Mouse (Mus musculus): Measurements from ENCODE around the gene Cep55. TPM values are rescaled to one million over a fixed set of nuclear protein-coding genes. Genes with fewer than 3 reads are reported as not detected.

Cep55 gene
- polyA plus RNA-seq, 1 experiment from 2014 or later: 33.5 TPM

DNA sequence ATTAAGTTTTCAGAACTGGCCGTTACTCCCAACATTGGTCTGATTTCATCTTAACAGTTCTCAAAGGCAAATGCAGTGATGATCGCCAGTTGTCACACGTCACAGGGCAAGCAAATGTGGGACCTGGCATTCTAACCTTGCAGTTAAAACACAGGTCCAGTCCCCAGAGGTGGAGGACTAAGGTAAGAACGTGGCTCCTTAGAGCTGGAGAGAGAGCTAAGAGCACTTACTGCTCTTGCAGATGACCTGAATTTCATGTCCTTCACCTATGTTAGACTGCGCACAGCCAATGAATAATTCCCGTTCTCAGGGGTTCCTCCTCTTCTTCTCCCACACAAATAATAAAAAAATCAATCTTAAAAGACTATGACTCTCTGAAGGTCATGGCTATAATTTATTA lies 27.4 kb upstream of the Cep55 start:
- Histone ChIP-seq H3K4me2 (ENCODE audit: low read depth, low read length) (no peak overlapping the region), H3K4me3 (ENCODE audit: low read length) (no peak overlapping the region), H3K27ac (ENCODE audit: low read length) (peak overlapping the region; percentile 55), H3K9ac (ENCODE audit: low read length) (no peak overlapping the region), H3K9me3 (replicated peaks; ENCODE audit: control insufficient read depth, low read length) (no peaks in the 10 kb centered on the region), H3K4me1 (ENCODE audit: control insufficient read depth, insufficient read depth, low read length) (peaks cover 35% of the 10 kb centered on the region), H3K27me3 (ENCODE audit: control insufficient read depth, insufficient read depth, low read length) (no peaks in the 10 kb centered on the region), H3K36me3 (ENCODE audit: control insufficient read depth, insufficient read depth) (no peaks in the 10 kb centered on the region)
- no peak for ATAC-seq (replicated peaks; ENCODE audit: extremely low read depth, insufficient read depth, low FRiP score)
- 84% methylated on average over 6 of the region's 6 CpGs for WGBS

DNA sequence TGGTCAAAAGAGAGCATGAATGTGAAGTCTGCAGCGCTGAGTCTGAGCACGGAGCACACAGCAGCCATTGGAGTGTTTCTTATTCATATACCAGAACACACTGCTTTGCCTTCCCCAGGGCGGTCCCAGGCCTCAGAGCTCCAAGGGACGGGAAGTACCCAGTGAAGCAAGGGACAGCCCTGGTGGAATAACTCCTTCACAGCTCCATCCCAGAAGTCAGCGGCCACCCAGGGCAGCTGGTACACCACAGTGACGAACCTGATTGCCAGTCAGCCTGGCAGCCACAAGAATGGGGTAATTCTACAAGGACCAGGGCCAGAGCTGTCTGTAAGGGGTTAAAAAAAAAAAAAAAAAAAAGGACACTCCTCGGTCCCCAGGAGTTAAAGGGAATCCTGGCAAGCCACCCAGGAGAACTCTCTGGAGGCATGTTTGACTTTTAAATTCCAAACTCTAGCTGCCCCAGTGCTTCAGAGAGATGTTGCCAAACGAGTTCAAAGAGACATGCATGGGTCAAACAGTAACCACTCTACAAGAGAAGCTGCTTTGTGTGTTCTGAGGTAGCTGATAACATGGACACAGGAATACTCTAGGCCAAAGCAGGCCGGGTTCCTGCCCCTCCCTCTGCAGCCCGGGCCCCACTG lies 26.8 kb upstream of the Cep55 start:
- 41% methylated on average over 10 of the region's 10 CpGs for WGBS
- Histone ChIP-seq H3K27me3 (ENCODE audit: control insufficient read depth, insufficient read depth, low read length) (no peaks in the 10 kb centered on the region), H3K4me3 (ENCODE audit: low read length) (no peak overlapping the region), H3K4me1 (ENCODE audit: control insufficient read depth, insufficient read depth, low read length) (peaks cover 35% of the 10 kb centered on the region), H3K9me3 (replicated peaks; ENCODE audit: control insufficient read depth, low read length) (no peaks in the 10 kb centered on the region), H3K9ac (ENCODE audit: low read length) (no peak overlapping the region), H3K4me2 (ENCODE audit: low read depth, low read length) (no peak overlapping the region), H3K27ac (ENCODE audit: low read length) (peak overlapping the region; percentile 55), H3K36me3 (ENCODE audit: control insufficient read depth, insufficient read depth) (no peaks in the 10 kb centered on the region)
- no peak for ATAC-seq (replicated peaks; ENCODE audit: extremely low read depth, insufficient read depth, low FRiP score)

DNA sequence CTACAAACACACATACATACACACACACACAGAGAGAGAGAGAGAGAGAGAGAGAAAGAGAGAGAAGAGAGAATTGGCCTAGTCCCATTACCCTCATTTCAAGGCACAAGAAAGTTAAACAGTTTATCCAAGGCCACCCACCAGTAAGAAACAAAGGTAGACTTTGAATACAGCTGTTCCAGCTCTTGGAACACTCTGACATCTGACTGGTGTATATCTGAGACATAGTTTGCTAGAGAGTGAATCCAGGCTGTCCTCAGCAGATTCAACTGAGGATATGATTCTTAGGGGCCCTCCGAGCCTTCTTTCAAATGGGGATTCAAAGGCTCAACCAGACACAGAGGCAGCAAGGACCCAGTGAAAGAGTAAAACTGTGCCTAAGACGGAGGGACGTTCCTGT lies 25.5 kb upstream of the Cep55 start:
- peak overlapping the region; percentile 30 for H3K27ac ChIP-seq (ENCODE audit: low read length)

DNA sequence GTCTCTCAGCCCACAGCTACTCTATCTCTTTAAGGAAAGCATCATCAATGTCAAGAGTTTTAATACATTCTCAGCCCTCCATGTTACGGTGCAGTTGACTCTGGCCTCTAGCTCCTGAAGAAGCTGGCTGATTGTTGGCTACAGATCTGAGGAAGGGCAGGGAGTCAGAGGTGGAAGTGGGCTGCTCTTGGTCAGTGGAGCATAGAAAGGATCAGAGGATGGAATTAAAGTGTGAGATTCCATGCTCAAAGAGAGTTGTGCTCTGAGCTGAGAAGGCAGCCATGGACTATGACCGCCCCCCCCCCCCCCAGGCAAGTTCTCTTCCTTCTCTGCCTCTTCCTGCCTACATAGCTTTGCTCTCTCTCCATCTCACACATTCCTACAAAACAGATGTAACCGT lies 24.9 kb upstream of the Cep55 start:
- Histone ChIP-seq H3K4me1 (ENCODE audit: control insufficient read depth, insufficient read depth, low read length) (peaks cover 33% of the 10 kb centered on the region), H3K9me3 (replicated peaks; ENCODE audit: control insufficient read depth, low read length) (no peaks in the 10 kb centered on the region), H3K9ac (ENCODE audit: low read length) (no peak overlapping the region), H3K27ac (ENCODE audit: low read length) (peak overlapping the region; percentile 30; the same call in 1 of the 2 replicates), H3K36me3 (ENCODE audit: control insufficient read depth, insufficient read depth) (no peaks in the 10 kb centered on the region), H3K4me3 (ENCODE audit: low read length) (no peak overlapping the region), H3K27me3 (ENCODE audit: control insufficient read depth, insufficient read depth, low read length) (no peaks in the 10 kb centered on the region), H3K4me2 (ENCODE audit: low read depth, low read length) (no peak overlapping the region; the same call in 1 of the 2 replicates)
- WGBS: 51% methylated on average over 3 of the region's 3 CpGs
- no peak for ATAC-seq (replicated peaks; ENCODE audit: extremely low read depth, insufficient read depth, low FRiP score)

More for the DNA sequence above, 25.5 kb upstream of the Cep55 start:
- no peak for ATAC-seq (replicated peaks; ENCODE audit: extremely low read depth, insufficient read depth, low FRiP score)
- no peaks in the 10 kb centered on the region for H3K36me3 ChIP-seq (ENCODE audit: control insufficient read depth, insufficient read depth)
- H3K9ac ChIP-seq (ENCODE audit: low read length): no peak overlapping the region
- no peaks in the 10 kb centered on the region for H3K9me3 ChIP-seq (replicated peaks; ENCODE audit: control insufficient read depth, low read length)
- H3K4me3 ChIP-seq (ENCODE audit: low read length): no peak overlapping the region
- no peak overlapping the region for H3K4me2 ChIP-seq (ENCODE audit: low read depth, low read length)
- H3K27me3 ChIP-seq (ENCODE audit: control insufficient read depth, insufficient read depth, low read length): no peaks in the 10 kb centered on the region
- WGBS: 81% methylated on average over 3 of the region's 3 CpGs
- H3K4me1 ChIP-seq (ENCODE audit: control insufficient read depth, insufficient read depth, low read length): peaks cover 35% of the 10 kb centered on the region

DNA sequence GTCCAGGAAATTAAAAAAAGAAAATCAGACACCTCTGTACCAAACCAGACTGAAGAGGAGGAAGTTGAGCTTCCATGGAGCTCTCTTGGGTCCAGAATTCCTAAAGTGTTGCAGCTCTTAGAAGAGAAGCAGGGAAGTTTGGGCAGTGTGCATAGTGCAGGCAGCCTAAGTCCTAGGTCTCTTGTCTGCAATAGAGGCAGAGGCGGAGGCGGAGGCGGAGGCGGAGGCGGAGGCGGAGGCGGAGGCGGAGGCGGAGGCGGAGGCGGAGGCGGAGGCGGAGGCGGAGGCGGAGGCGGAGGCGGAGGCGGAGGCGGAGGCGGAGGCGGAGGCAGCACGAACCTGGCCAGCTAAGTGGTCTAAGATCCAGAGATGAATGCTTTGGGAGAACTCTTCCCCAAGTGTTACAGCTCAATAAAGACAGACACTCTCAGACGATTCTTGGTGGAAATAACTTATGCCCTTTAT lies 24.1 kb upstream of the Cep55 start:
- H3K9me3 ChIP-seq (replicated peaks; ENCODE audit: control insufficient read depth, low read length): no peaks in the 10 kb centered on the region
- ATAC-seq (replicated peaks; ENCODE audit: extremely low read depth, insufficient read depth, low FRiP score): 0 out of 2 replicates have a peak, but pooled peaks have one; percentile 37
- H3K27ac ChIP-seq (ENCODE audit: low read length): no peak overlapping the region
- H3K36me3 ChIP-seq (ENCODE audit: control insufficient read depth, insufficient read depth): no peaks in the 10 kb centered on the region
- no peaks in the 10 kb centered on the region for H3K27me3 ChIP-seq (ENCODE audit: control insufficient read depth, insufficient read depth, low read length)
- whole genome bisulfite sequencing: under 1% methylated on average over 11 of the region's 23 CpGs
- H3K4me2 ChIP-seq (ENCODE audit: low read depth, low read length): peak overlapping the region; percentile 37
- H3K4me3 ChIP-seq (ENCODE audit: low read length): no peak overlapping the region; the same call in 1 of the 2 replicates
- 0 out of 2 replicates have a peak overlapping the region, but pooled peaks have one; percentile 30 for H3K9ac ChIP-seq (ENCODE audit: low read length)
- H3K4me1 ChIP-seq (ENCODE audit: control insufficient read depth, insufficient read depth, low read length): peaks cover 24% of the 10 kb centered on the region

DNA sequence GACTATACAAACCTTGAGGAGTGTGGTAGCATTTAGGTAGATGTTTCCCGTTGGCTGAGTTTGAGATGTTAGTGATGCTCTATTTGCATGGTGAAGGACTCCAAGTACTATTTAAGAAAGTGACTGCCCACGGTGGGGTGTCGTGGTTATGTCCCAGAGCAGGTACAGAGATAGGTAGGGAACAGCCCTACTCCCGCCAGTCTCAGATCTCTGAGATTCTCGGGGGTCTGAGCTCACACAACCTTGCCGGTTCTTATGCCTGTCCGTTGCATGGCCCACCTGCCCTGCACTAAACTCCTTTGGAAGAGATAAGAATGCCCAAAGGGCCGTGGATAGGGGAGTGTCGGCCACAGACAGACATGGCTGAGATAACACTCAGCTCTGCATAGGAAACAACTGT lies 23.7 kb upstream of the Cep55 start:
- H3K9ac ChIP-seq (ENCODE audit: low read length): no peak overlapping the region
- 51% methylated on average over 9 of the region's 9 CpGs for WGBS
- 0 out of 2 replicates have a peak, but pooled peaks have one; percentile 10 for ATAC-seq (replicated peaks; ENCODE audit: extremely low read depth, insufficient read depth, low FRiP score)

DNA sequence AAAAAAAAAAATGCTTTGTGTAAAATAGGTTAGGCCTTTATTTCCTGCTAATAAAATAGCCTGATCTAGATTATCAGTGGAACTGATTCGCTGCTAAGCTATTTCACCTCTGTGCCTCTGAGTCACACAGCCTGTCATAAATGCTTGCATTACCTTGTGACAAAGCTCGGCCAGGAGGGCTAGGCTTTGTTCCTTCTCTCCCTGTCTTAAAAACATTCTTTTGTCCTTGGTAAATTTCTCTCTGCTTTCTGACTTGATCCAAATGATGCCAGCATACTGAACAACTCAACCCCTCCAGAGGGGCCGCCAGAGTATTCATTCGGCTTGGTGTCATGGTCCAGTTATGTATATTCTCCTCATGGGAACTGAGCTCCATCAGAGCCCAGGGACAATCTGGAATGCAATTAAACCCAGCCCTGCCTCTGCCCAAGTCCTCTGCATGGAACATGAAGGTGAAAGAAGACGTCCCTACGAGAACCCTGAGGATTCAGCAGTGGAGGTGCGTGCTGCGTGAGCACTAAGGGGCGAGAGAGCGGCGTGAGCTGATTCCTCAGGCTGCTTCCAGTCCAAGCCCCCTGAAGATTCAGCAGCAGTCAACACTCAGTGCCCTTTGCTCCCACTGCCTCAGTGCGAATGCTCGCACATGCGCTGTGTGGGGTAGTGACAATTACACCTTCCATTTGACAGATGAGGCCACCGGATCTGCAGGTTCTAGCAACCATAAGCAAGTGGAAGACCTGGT lies 21.6 kb upstream of the Cep55 start:
- Histone ChIP-seq H3K4me2 (ENCODE audit: low read depth, low read length) (no peak overlapping the region), H3K36me3 (ENCODE audit: control insufficient read depth, insufficient read depth) (no peaks in the 10 kb centered on the region), H3K4me1 (ENCODE audit: control insufficient read depth, insufficient read depth, low read length) (peaks cover 13% of the 10 kb centered on the region), H3K4me3 (ENCODE audit: low read length) (no peak overlapping the region), H3K27ac (ENCODE audit: low read length) (no peak overlapping the region), H3K9me3 (replicated peaks; ENCODE audit: control insufficient read depth, low read length) (no peaks in the 10 kb centered on the region), H3K27me3 (ENCODE audit: control insufficient read depth, insufficient read depth, low read length) (no peaks in the 10 kb centered on the region), H3K9ac (ENCODE audit: low read length) (no peak overlapping the region)
- ATAC-seq (replicated peaks; ENCODE audit: extremely low read depth, insufficient read depth, low FRiP score): no peak
- 73% methylated on average over 15 of the region's 15 CpGs for WGBS

More for the DNA sequence above, 23.7 kb upstream of the Cep55 start:
- H3K9me3 ChIP-seq (replicated peaks; ENCODE audit: control insufficient read depth, low read length): no peaks in the 10 kb centered on the region
- no peaks in the 10 kb centered on the region for H3K27me3 ChIP-seq (ENCODE audit: control insufficient read depth, insufficient read depth, low read length)
- H3K36me3 ChIP-seq (ENCODE audit: control insufficient read depth, insufficient read depth): no peaks in the 10 kb centered on the region
- H3K27ac ChIP-seq (ENCODE audit: low read length): no peak overlapping the region
- H3K4me3 ChIP-seq (ENCODE audit: low read length): no peak overlapping the region
- peaks cover 20% of the 10 kb centered on the region for H3K4me1 ChIP-seq (ENCODE audit: control insufficient read depth, insufficient read depth, low read length)
- peak overlapping the region; percentile 37 for H3K4me2 ChIP-seq (ENCODE audit: low read depth, low read length)

DNA sequence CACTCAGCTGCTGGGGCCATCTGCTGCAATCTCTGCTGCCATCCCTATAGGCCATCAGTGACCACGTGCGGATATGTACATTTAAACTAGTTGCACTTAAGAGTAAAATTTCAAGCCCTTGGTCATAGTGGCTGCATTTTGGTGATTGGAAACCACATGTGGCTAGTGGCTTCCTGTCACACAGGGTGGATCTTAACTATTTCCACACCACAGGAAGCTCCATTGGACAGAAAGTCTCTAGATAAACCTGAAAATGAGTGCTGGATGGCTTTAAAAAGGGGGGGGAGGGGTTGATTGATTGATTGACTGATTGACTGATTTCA lies 21.1 kb upstream of the Cep55 start:
- Histone ChIP-seq H3K4me1 (ENCODE audit: control insufficient read depth, insufficient read depth, low read length) (peaks cover 9% of the 10 kb centered on the region), H3K27ac (ENCODE audit: low read length) (no peak overlapping the region), H3K36me3 (ENCODE audit: control insufficient read depth, insufficient read depth) (no peaks in the 10 kb centered on the region), H3K4me3 (ENCODE audit: low read length) (no peak overlapping the region), H3K27me3 (ENCODE audit: control insufficient read depth, insufficient read depth, low read length) (no peaks in the 10 kb centered on the region), H3K9me3 (replicated peaks; ENCODE audit: control insufficient read depth, low read length) (no peaks in the 10 kb centered on the region), H3K4me2 (ENCODE audit: low read depth, low read length) (no peak overlapping the region), H3K9ac (ENCODE audit: low read length) (no peak overlapping the region)
- 81% methylated on average over 2 of the region's 2 CpGs for WGBS
- no peak for ATAC-seq (replicated peaks; ENCODE audit: extremely low read depth, insufficient read depth, low FRiP score)

DNA sequence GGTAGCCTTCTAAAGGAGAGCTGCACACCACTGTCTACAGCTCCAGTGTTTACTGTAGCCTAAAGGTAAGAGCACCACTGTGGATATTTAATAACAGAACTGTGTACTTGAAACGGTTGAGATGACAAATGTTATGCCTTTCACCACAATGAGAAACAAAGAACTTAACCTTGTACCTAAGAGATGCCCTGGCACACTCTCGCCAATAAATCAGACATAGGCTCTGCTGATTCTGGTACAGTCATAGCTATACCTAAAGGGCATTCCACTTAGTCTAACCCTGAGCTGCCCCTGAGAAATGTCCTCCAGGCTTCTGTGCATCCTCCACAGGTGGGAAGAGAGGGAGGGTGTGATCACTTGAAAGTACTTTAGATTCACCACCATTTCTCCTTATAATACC lies 20.1 kb upstream of the Cep55 start:
- Histone ChIP-seq H3K36me3 (ENCODE audit: control insufficient read depth, insufficient read depth) (no peaks in the 10 kb centered on the region), H3K4me2 (ENCODE audit: low read depth, low read length) (no peak overlapping the region), H3K27ac (ENCODE audit: low read length) (no peak overlapping the region), H3K4me1 (ENCODE audit: control insufficient read depth, insufficient read depth, low read length) (peaks cover 9% of the 10 kb centered on the region), H3K27me3 (ENCODE audit: control insufficient read depth, insufficient read depth, low read length) (no peaks in the 10 kb centered on the region), H3K9me3 (replicated peaks; ENCODE audit: control insufficient read depth, low read length) (no peaks in the 10 kb centered on the region), H3K4me3 (ENCODE audit: low read length) (no peak overlapping the region), H3K9ac (ENCODE audit: low read length) (no peak overlapping the region)
- WGBS: 72% methylated on average over 2 of the region's 2 CpGs
- ATAC-seq (replicated peaks; ENCODE audit: extremely low read depth, insufficient read depth, low FRiP score): no peak

All from heart, embryonic 16.5 days (tissue).